Mouse (Mus musculus) layer of hippocampus, postnatal 36 days (tissue): ENCODE results near the gene S100a2. TPM values are rescaled to one million over a fixed set of nuclear protein-coding genes. Genes with fewer than 3 reads are reported as not detected.

Experiments
- DNase-seq, 2 experiments: peaks; one replicate each; pipeline ENCODE4 v3.0.0; 2022
- total RNA-seq, 2 experiments: library from RNA; stranded (reverse); gene quantifications; 2 replicates each; pipeline ENCODE4 v1.2.3; 2021

S100a2 gene
- total RNA-seq, 2 experiments from 2014 or later, result not detected

GRCm38 (mm10) chr3:90597736-90598135, 7.7 kb downstream of the S100a2 start:
- no peak for DNase-seq

GRCm38 (mm10) chr3:90598212-90598611, 8.2 kb downstream of the S100a2 start:
- DNase-seq, result no peak

- no peak for DNase-seq
Observed at GRCm38 (mm10) chr3:90599401-90599800, 9.4 kb downstream of the S100a2 start.

GRCm38 (mm10) chr3:90600036-90600435, 10.0 kb downstream of the S100a2 start:
- DNase-seq, result no peak

GRCm38 (mm10) chr3:90600458-90601195, 10.6 kb downstream of the S100a2 start:
- no peak for DNase-seq

GRCm38 (mm10) chr3:90601486-90602110, 11.6 kb downstream of the S100a2 start, which contains the start of gene Gm42674:
Gene Gm42674, plus strand, starts transcription at chr3:90601904.
- DNase-seq, result no peak

- no peak for DNase-seq
Observed at GRCm38 (mm10) chr3:90603623-90604022, 13.6 kb downstream of the S100a2 start, which contains the start of gene S100a4. Gene S100a4, plus strand, starts transcription at chr3:90603771.

- peak; percentile 39 to 54 for DNase-seq
Observed at GRCm38 (mm10) chr3:90604416-90604815, 14.4 kb downstream of the S100a2 start.

- DNase-seq, result no peak
Observed at GRCm38 (mm10) chr3:90605049-90605448, 15.0 kb downstream of the S100a2 start.

- DNase-seq, result no peak
Observed at GRCm38 (mm10) chr3:90605736-90606135, 15.7 kb downstream of the S100a2 start.

GRCm38 (mm10) chr3:90606185-90606584, 16.1 kb downstream of the S100a2 start:
- no peak for DNase-seq

GRCm38 (mm10) chr3:90607361-90607760, 17.3 kb downstream of the S100a2 start:
- DNase-seq, result no peak

- DNase-seq, result no peak
Observed at GRCm38 (mm10) chr3:90608223-90608622, 18.2 kb downstream of the S100a2 start, which contains the start of gene S100a5. Gene S100a5, plus strand, starts transcription at chr3:90608523.

GRCm38 (mm10) chr3:90609102-90609501, 19.1 kb downstream of the S100a2 start:
- no peak for DNase-seq

- DNase-seq, result no peak
Observed at GRCm38 (mm10) chr3:90611494-90611893, 21.4 kb downstream of the S100a2 start.

GRCm38 (mm10) chr3:90612061-90612460, 22.0 kb downstream of the S100a2 start:
- DNase-seq, result no peak

GRCm38 (mm10) chr3:90612728-90613291, 22.8 kb downstream of the S100a2 start, which contains the start of gene S100a6:
Gene S100a6, plus strand, starts transcription at chr3:90612882.
- no peak for DNase-seq

GRCm38 (mm10) chr3:90613461-90614147, 23.6 kb downstream of the S100a2 start:
- no peak for DNase-seq

GRCm38 (mm10) chr3:90614148-90614530, 24.1 kb downstream of the S100a2 start:
- no peak for DNase-seq

GRCm38 (mm10) chr3:90614611-90615251, 24.7 kb downstream of the S100a2 start:
- no peak for DNase-seq

GRCm38 (mm10) chr3:90615415-90615814, 25.4 kb downstream of the S100a2 start:
- peak; percentile 62 to 63 for DNase-seq

- DNase-seq, result no peak
Observed at GRCm38 (mm10) chr3:90615911-90616310, 25.9 kb downstream of the S100a2 start.
